Mouse (Mus musculus) limb, embryonic 12.5 days (tissue): ENCODE measurements around the gene Erh. TPM values are rescaled to one million over a fixed set of nuclear protein-coding genes. Genes with fewer than 3 reads are reported as not detected.

Source experiments
- ATAC-seq: fragments of 200-750 bp; cut with Nextera tagmentation; 2 replicates; pipeline ENCODE4 v1.8.0; 2017; ENCODE audit warnings: low read depth, moderate TSS enrichment; ENCODE audit not compliant: insufficient number of reproducible peaks, insufficient read depth, low FRiP score, low TSS enrichment
- H3K27ac ChIP-seq: fragments of 300-500 bp; sonication (generic); 2 replicates; pipeline ENCODE4 v1.5.1; 2016; ENCODE audit warnings: mild to moderate bottlenecking, moderate library complexity
- H3K27me3 ChIP-seq: fragments of 300-500 bp; sonication (generic); 2 replicates; pipeline ENCODE4 v1.6.1; 2016; ENCODE audit warnings: mild to moderate bottlenecking, moderate library complexity
- H3K36me3 ChIP-seq: fragments of 300-500 bp; sonication (generic); 2 replicates; pipeline ENCODE4 v1.6.1; 2016; ENCODE audit warnings: mild to moderate bottlenecking, moderate library complexity
- H3K4me1 ChIP-seq: fragments of 300-500 bp; sonication (generic); replicated peaks from 2 replicates; pipeline ENCODE4 v1.6.1; 2016
- H3K4me2 ChIP-seq: fragments of 300-500 bp; sonication (generic); 2 replicates; pipeline ENCODE4 v1.6.1; 2016; ENCODE audit warnings: mild to moderate bottlenecking, moderate library complexity
- H3K4me3 ChIP-seq: fragments of 300-500 bp; sonication (generic); replicated peaks from 2 replicates; pipeline ENCODE4 v1.5.1; 2016; ENCODE audit warnings: mild to moderate bottlenecking
- H3K9ac ChIP-seq: fragments of 300-500 bp; sonication (generic); replicated peaks from 2 replicates; pipeline ENCODE4 v1.6.1; 2016; ENCODE audit warnings: mild to moderate bottlenecking, moderate library complexity
- H3K9me3 ChIP-seq: fragments of 300-500 bp; sonication (generic); 2 replicates; pipeline ENCODE4 v1.6.1; 2016; ENCODE audit warnings: mild to moderate bottlenecking, moderate library complexity
- WGBS: fragments of 180-500 bp; shearing (Covaris S2); methylation state at CpG from one replicate; pipeline ENCODE4 v1.1.7; 2016; 5-methylcytosine and 5-hydroxymethylcytosine counted together
- polyA plus RNA-seq: library from polyadenylated mRNA; unstranded; fragments of >200 nt; fragmentation: Nextera tagmentation; extraction: Ambion mirVana; gene quantifications from 2 replicates; pipeline ENCODE4 v1.2.1, GENCODE M21; 2016

Gene Erh
- polyA plus RNA-seq: 357 and 362 TPM in 2 replicates

DNA sequence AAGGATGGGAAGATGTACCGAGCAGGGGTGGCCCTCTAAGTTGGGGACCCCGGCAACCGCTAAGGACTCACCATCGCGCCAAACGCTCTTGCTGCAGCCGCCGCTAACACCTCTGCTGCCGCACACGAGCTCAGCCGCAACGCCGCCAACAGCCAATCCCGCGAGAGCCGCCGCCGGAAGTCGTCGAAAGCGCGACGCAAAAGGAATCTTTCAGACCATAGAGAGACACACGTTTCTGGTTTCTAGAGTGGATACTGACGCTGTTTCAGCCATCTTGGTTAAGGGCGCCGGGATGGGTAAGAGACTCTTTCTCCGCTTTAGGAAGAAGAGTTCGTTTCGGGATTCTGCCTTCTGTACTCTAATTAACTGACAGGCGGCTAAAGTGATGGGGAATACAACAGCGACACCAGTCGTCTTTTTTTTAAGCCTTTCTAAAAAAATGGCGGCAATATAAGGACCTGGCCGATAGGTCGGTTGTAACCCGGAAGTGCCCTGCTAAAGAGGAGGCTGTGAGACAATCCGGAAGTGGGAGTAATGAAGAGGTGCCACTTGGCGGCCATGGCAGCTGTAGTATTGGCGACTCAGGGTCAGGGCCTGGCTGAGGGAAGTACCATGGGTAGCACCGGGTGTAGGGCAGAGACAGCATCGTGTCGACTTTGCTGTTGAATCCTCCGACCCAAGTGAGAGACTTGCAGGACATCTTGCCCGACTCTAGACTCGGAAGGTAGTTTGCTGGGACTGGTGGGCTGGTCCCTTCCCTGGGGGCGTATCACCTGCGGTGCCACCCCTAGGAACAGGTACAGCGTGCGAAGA lies at the start of gene Erh, which contains the start of gene Slc39a9:
Erh (minus strand) TSS at position 649 of the 813 bp plus-strand sequence.
Slc39a9 (plus strand) TSS at position 191 of the 813 bp plus-strand sequence.
- Histone ChIP-seq H3K4me1 (peaks cover 34% of the 10 kb centered on the region), H3K27ac (peak within 1 kb of the TSS; percentile 96), H3K9me3 (no peaks in the 10 kb centered on the region), H3K4me2 (peak within 1 kb of the TSS; percentile 86), H3K4me3 (peak within 1 kb of the TSS; percentile 93), H3K27me3 (no peaks in the 10 kb centered on the region), H3K36me3 (peaks cover 34% of the 10 kb centered on the region), H3K9ac (peak within 1 kb of the TSS; percentile 97)
- under 1% methylated on average over 50 of the region's 50 CpGs for WGBS
- peak; percentile 97 for ATAC-seq

DNA sequence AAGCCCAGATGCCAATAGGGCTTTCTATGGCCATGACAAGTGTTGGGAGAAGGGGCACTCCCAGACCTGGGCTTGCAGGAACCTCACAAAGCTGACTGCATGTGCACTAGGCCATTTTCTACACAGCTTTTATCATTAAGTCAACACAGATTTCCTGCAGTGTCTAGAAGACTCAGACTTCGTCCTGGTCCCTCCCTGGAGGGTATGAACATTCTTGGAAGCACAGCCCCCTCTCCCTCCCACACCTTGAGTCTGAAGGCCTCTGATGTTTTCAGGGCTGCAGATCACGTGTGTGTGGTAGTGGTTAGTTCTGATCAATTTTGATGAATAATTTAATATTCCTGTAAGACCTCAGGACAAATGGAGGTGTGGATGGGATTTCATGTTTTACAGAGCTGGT lies 49.6 kb upstream of the Erh start:
- H3K4me1 ChIP-seq: peaks cover 16% of the 10 kb centered on the region
- H3K9me3 ChIP-seq: no peaks in the 10 kb centered on the region
- H3K4me2 ChIP-seq: 0 out of 2 replicates have a peak overlapping the region, but pooled peaks have one; percentile 68
- no peak overlapping the region for H3K27ac ChIP-seq
- no peak overlapping the region for H3K4me3 ChIP-seq
- H3K9ac ChIP-seq: no peak overlapping the region
- ATAC-seq: no peak
- H3K36me3 ChIP-seq: no peaks in the 10 kb centered on the region
- peaks cover 69% of the 10 kb centered on the region for H3K27me3 ChIP-seq
- WGBS: 28% methylated on average over 2 of the region's 2 CpGs

DNA sequence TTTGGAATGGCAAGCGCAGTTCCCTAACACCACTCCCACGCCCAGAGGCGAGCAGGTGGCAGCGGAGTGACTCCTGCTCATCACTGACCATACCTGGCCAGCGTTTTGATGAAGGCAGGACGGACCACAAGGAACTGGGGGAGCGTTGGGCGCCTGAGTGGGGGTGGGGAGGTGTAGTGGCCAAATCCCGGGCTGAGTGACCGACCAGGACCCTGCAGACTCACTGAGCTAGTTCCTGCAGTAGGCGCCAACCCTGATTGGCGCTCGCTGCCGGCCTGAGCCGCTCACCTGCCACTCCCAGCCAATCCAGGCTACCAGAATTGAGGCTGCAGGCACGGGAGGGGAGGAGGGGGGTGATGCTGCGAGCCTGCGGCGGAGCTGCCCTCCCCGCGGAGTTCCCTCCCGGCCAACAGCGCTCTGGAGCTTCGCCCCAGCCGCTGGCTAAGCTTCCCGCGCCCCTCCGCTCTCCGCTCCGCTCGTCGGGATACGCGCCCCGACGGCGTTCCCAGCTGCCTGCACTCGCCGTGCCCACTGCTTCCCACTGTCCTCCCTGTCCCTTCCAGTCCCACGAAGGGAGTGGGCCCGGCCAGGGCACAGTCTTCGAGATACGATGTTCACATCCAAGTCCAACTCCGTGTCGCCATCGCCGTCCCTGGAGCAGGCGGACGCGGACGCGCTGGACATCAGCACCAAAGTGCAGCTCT lies 48.3 kb upstream of the Erh start, which contains the start of gene Plekhd1:
Plekhd1 (plus strand) TSS at position 323 of the 704 bp plus-strand sequence.
- peaks cover 71% of the 10 kb centered on the region for H3K27me3 ChIP-seq
- no peaks in the 10 kb centered on the region for H3K36me3 ChIP-seq
- peak within 1 kb of the TSS; percentile 37 for H3K9ac ChIP-seq
- peak; percentile 47; the same call in 1 of the 2 replicates for ATAC-seq
- peak within 1 kb of the TSS; percentile 41 for H3K4me3 ChIP-seq
- H3K4me2 ChIP-seq: peak within 1 kb of the TSS; percentile 68
- peaks cover 16% of the 10 kb centered on the region for H3K4me1 ChIP-seq
- no peaks in the 10 kb centered on the region for H3K9me3 ChIP-seq
- under 1% methylated on average over 48 of the region's 52 CpGs for WGBS
- H3K27ac ChIP-seq: no peak within 1 kb of the TSS

- 11% methylated on average over 12 of the region's 12 CpGs for WGBS
- Histone ChIP-seq H3K4me2 (peak overlapping the region; percentile 68), H3K27ac (no peak overlapping the region), H3K4me1 (peaks cover 16% of the 10 kb centered on the region), H3K9ac (no peak overlapping the region), H3K36me3 (no peaks in the 10 kb centered on the region), H3K4me3 (peak overlapping the region; percentile 41), H3K9me3 (no peaks in the 10 kb centered on the region), H3K27me3 (peaks cover 69% of the 10 kb centered on the region)
- ATAC-seq: no peak
Measured at GRCm38 (mm10) chr12:80691671-80692091, 47.5 kb upstream of the Erh start.

DNA sequence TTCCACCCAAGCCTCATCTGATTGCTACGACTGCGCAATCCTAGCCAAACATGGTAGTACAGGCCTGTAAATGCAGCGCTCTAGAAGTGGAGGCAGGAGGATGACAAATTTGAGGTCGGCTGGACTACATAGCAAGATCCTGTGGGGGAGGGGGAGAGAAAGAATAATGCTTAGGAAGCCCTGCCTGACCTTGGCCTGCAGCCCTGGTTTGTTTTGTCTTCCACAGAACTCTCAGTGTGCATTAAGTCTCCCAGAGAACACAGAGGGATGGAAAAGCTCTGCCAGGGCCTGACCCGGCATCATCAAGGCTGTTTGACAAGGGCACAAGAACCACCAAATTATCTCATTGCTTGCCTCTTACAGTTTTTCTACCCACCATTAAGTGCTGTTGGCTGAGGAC lies 45.6 kb upstream of the Erh start:
- ATAC-seq: no peak
- Histone ChIP-seq H3K27me3 (peaks cover 57% of the 10 kb centered on the region), H3K4me3 (no peak overlapping the region), H3K9ac (no peak overlapping the region), H3K4me1 (peaks cover 16% of the 10 kb centered on the region), H3K9me3 (no peaks in the 10 kb centered on the region), H3K27ac (no peak overlapping the region), H3K36me3 (no peaks in the 10 kb centered on the region), H3K4me2 (no peak overlapping the region)
- 69% methylated on average over 5 of the region's 5 CpGs for WGBS

DNA sequence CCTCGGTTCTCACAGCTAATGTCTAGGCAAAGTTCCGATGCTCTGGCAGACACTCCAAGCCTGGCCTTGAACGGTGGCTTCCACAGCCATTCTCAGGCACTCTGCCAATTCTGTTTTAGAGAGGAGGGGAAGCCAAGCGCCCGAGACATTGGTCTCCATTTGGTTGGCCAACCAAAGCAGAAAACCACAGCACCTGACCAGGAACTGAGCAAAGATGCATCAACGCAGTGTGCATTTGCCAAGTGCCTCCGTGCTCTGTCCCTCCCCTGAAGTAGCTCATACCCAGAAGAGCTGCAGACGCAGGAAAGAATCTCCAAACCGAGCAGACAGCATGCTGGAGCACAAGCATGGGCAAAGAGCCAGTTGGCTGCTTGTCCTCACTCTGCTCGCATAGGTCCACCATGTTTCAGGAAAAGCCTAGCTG lies 43.7 kb upstream of the Erh start:
- Histone ChIP-seq H3K9me3 (no peaks in the 10 kb centered on the region), H3K4me3 (no peak overlapping the region), H3K9ac (no peak overlapping the region), H3K27me3 (peaks cover 38% of the 10 kb centered on the region), H3K4me2 (no peak overlapping the region), H3K27ac (no peak overlapping the region), H3K4me1 (peaks cover 13% of the 10 kb centered on the region), H3K36me3 (no peaks in the 10 kb centered on the region)
- WGBS: 82% methylated on average over 10 of the region's 10 CpGs
- no peak for ATAC-seq

DNA sequence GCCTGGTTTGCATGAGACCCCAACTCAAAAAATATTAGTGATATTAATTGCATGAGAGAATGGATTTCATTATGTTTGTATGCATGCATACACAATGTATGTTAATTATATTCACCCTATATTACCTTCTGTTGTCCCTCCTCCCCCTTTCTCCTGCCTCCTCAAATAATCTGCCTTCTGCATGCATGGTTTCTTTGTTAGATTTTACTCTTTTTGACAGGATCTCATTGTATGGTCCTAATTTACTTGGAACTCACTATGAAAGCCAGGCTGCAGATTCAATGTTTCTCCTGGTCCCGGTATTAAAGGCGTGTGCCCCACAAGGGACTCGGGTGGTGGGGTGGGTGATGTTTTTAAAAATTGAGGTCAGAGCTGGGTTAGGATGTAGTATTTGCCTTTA lies 40.2 kb upstream of the Erh start:
- Histone ChIP-seq H3K27me3 (peaks cover 5% of the 10 kb centered on the region; the same call in 1 of the 2 replicates), H3K9me3 (no peaks in the 10 kb centered on the region), H3K4me1 (no peaks in the 10 kb centered on the region), H3K36me3 (peaks cover 14% of the 10 kb centered on the region; the same call in 1 of the 2 replicates), H3K27ac (no peak overlapping the region), H3K4me3 (no peak overlapping the region), H3K9ac (no peak overlapping the region), H3K4me2 (no peak overlapping the region)
- ATAC-seq: no peak
- WGBS: 95% methylated on average over 3 of the region's 3 CpGs

DNA sequence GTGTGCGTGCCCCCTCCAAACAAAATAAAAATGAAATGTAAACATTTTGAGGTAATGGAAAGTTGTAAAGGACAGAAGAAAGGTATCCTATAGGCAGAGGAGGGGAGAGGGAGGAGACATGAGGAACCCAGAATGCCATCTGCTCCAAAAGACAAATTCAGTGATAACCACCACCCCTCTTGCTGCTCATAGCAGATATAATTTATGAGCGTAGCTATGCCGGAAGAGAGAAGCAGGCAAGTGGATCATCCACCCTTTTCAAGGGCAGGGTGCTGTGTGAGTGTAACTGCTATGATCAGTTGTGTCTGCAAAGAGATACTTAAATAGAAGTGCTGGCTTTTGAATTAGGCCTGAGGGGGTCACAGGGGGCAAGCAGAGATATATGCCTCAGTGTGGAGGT lies 39.4 kb upstream of the Erh start:
- no peak overlapping the region for H3K9ac ChIP-seq
- no peaks in the 10 kb centered on the region for H3K4me1 ChIP-seq
- H3K27ac ChIP-seq: no peak overlapping the region
- H3K36me3 ChIP-seq: peaks cover 15% of the 10 kb centered on the region; the same call in 1 of the 2 replicates
- 90% methylated on average over 3 of the region's 3 CpGs for WGBS
- H3K9me3 ChIP-seq: no peaks in the 10 kb centered on the region
- H3K27me3 ChIP-seq: peaks cover 5% of the 10 kb centered on the region; the same call in 1 of the 2 replicates
- H3K4me3 ChIP-seq: no peak overlapping the region
- H3K4me2 ChIP-seq: no peak overlapping the region
- no peak for ATAC-seq

GRCm38 (mm10) chr12:80681340-80681739 lies 37.2 kb upstream of the Erh start:
- ATAC-seq: no peak
- no peaks in the 10 kb centered on the region for H3K4me1 ChIP-seq
- no peak overlapping the region for H3K4me2 ChIP-seq
- no peaks in the 10 kb centered on the region for H3K9me3 ChIP-seq
- H3K27me3 ChIP-seq: no peaks in the 10 kb centered on the region
- H3K9ac ChIP-seq: no peak overlapping the region
- H3K4me3 ChIP-seq: no peak overlapping the region
- peaks cover 29% of the 10 kb centered on the region for H3K36me3 ChIP-seq
- 82% methylated on average over 1 of the region's 1 CpGs for WGBS
- H3K27ac ChIP-seq: no peak overlapping the region

- H3K9me3 ChIP-seq: no peaks in the 10 kb centered on the region
- no peak overlapping the region for H3K4me3 ChIP-seq
- no peaks in the 10 kb centered on the region for H3K4me1 ChIP-seq
- ATAC-seq: no peak
- H3K27me3 ChIP-seq: no peaks in the 10 kb centered on the region
- H3K9ac ChIP-seq: no peak overlapping the region
- H3K36me3 ChIP-seq: peaks cover 56% of the 10 kb centered on the region
- H3K4me2 ChIP-seq: no peak overlapping the region
- H3K27ac ChIP-seq: no peak overlapping the region
- WGBS: 30% methylated on average over 3 of the region's 3 CpGs
Measured at GRCm38 (mm10) chr12:80673170-80673569, 29.0 kb upstream of the Erh start.

GRCm38 (mm10) chr12:80668391-80668790 lies 24.2 kb upstream of the Erh start:
- H3K36me3 ChIP-seq: peaks cover 49% of the 10 kb centered on the region

More at GRCm38 (mm10) chr12:80668391-80668790, 24.2 kb upstream of the Erh start:
- no peak for ATAC-seq
- H3K9me3 ChIP-seq: no peaks in the 10 kb centered on the region
- H3K27ac ChIP-seq: no peak overlapping the region
- no peaks in the 10 kb centered on the region for H3K4me1 ChIP-seq
- WGBS: 85% methylated on average over 2 of the region's 2 CpGs
- no peaks in the 10 kb centered on the region for H3K27me3 ChIP-seq
- H3K9ac ChIP-seq: no peak overlapping the region
- no peak overlapping the region for H3K4me3 ChIP-seq
- H3K4me2 ChIP-seq: no peak overlapping the region
